Comparison of ENCODE assay signal across 31 mouse cellular contexts in the genomic region with DNA sequence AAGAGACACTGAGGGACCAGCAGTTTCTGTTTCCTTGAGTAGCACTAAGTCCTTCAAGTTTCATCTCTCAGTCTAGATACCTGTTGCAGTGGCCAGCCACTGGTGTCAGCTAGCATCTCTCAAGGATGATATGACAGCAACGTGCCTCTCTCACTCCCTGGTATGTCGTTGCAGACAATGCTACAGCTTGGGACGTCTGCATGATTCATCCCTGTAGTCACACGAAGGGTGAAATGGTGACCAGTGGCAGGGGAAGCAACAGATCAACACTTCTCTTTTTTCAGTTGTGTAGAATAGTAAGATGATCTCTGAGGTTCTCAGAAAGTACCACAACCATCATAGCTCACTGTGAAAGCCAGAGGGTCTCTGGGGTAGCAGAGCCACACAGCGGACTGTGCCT. TPM values are rescaled to one million over a fixed set of nuclear protein-coding genes. Genes with fewer than 3 reads are reported as not detected.
DNase-seq lines count a peak whose midpoint lies in the region; ATAC-seq and TF ChIP-seq lines count a peak whose summit lies in the region.
"Had no signal": no experiment of that assay in that cellular context is flagged by ENCODE, and none has a peak within 500 bp of the region (broad histone marks: within the 10 kb centered on the region; RNA-seq: fewer than 3 reads in every experiment).

No protein-coding gene starts in this region.

- no peak for TF ChIP-seq POLR2A in spleen, adult 2 months (IDR thresholded peaks at IDR 0.05; ENCODE audit: low read depth, low read length)
- TF ChIP-seq POLR2A in myocyte (IDR thresholded peaks at IDR 0.05; ENCODE audit: insufficient read length, low read depth): no peak

- H3K4me1 ChIP-seq in spleen, adult 2 months (ENCODE audit: control insufficient read depth, insufficient read depth, insufficient read length): no peaks in the 10 kb centered on the region
- H3K4me1 ChIP-seq: forebrain, embryonic 13.5 days; hindbrain, embryonic 10.5 days had no signal

- H3ac ChIP-seq in myocyte (ENCODE audit: control insufficient read depth, insufficient read length): no peak overlapping the region

- no peak for TF ChIP-seq CTCF in spleen, adult 2 months (IDR thresholded peaks at IDR 0.05; ENCODE audit: extremely low read depth, insufficient read depth, insufficient read length, insufficient replicate concordance)

- peak; percentile 46 for ATAC-seq in granulocyte monocyte progenitor cell, adult 5-6 weeks (replicated peaks; ENCODE audit: poor library complexity, severe bottlenecking)
- ATAC-seq: activated CD4-positive, CD25-positive, alpha-beta regulatory T cell, adult 4 months; forebrain, embryonic 13.5 days; hindbrain, embryonic 16.5 days; intestine, embryonic 16.5 days; midbrain, embryonic 16.5 days had no signal

- no peaks in the 10 kb centered on the region for H3K27me3 ChIP-seq in spleen, adult 2 months (ENCODE audit: control insufficient read depth, insufficient read depth, low read length)
- H3K27me3 ChIP-seq in myocyte (ENCODE audit: control insufficient read depth, insufficient read depth, insufficient read length): no peaks in the 10 kb centered on the region
- H3K27me3 ChIP-seq: forebrain, embryonic 13.5 days; limb, embryonic 12.5 days; neural tube, embryonic 15.5 days had no signal

- peak overlapping the region; percentile 55 for H3K27ac ChIP-seq in spleen, adult 2 months (ENCODE audit: insufficient read depth, low read length)
- H3K27ac ChIP-seq: forebrain, embryonic 13.5 days; hindbrain, embryonic 10.5 days; layer of hippocampus, adult 2 months; limb, embryonic 12.5 days; liver, embryonic 14.5 days; neural tube, embryonic 15.5 days had no signal

- 31% methylated on average over 5 of the region's 5 CpGs for WGBS in spleen, adult 2 months

- peak overlapping the region; percentile 20 for H3K4me2 ChIP-seq in myocyte (ENCODE audit: low read depth)
- H3K4me2 ChIP-seq: forebrain, embryonic 13.5 days; heart, embryonic 11.5 days; limb, embryonic 12.5 days; neural tube, embryonic 15.5 days had no signal

- H3K36me3 ChIP-seq in spleen, adult 2 months (ENCODE audit: control insufficient read depth, insufficient read depth, low read length): no peaks in the 10 kb centered on the region
- H3K36me3 ChIP-seq in myocyte (ENCODE audit: control insufficient read depth, insufficient read depth): no peaks in the 10 kb centered on the region
- H3K36me3 ChIP-seq: G1E; hindbrain, embryonic 10.5 days; limb, embryonic 12.5 days; neural tube, embryonic 15.5 days had no signal

- H3K79me2 ChIP-seq in myocyte (ENCODE audit: control insufficient read depth, insufficient read depth): no peaks in the 10 kb centered on the region

- H3K4me3 ChIP-seq in spleen, adult 2 months (ENCODE audit: extremely low read depth, insufficient read depth, insufficient read length): no peak overlapping the region
- H3K4me3 ChIP-seq in myocyte: no peak overlapping the region
- H3K4me3 ChIP-seq: forebrain, embryonic 13.5 days; hindbrain, embryonic 10.5 days; layer of hippocampus, adult 2 months; limb, embryonic 12.5 days; neural tube, embryonic 15.5 days had no signal

- peak; percentile 53 for DNase-seq in adrenal gland, adult 2 months
- no peak for DNase-seq in adrenal gland, adult 8-10 months
- DNase-seq in spleen, adult 2 months (ENCODE audit: low read depth in 1 of 2, low spot score in 2 of 2): no peak
- DNase-seq in spleen, postnatal 36 days (ENCODE audit: low spot score in 2 of 2): no peak
- no peak for DNase-seq in left cerebral cortex, adult 11 months (ENCODE audit: low spot score)
- DNase-seq in ovary, postnatal 14 days (ENCODE audit: low spot score): no peak
- DNase-seq: cerebellum, adult 11 months; cerebellum, postnatal 14 days; kidney, adult 9 months; kidney, postnatal 14 days; thymus, postnatal 36 days had no signal

TF ChIP-seq in myocyte, 11 proteins besides CTCF, POLR2A, EP300 and RAD21:
- TF ChIP-seq MAX (IDR thresholded peaks at IDR 0.05; ENCODE audit: low read depth) (no peak), SRF (IDR thresholded peaks at IDR 0.05; ENCODE audit: control insufficient read depth, insufficient read length, low read depth) (no peak), REST (IDR thresholded peaks at IDR 0.05; ENCODE audit: insufficient read depth, insufficient read length) (no peak), CEBPB (IDR thresholded peaks at IDR 0.05; ENCODE audit: insufficient read depth, poor library complexity, severe bottlenecking) (no peak), TCF3 (IDR thresholded peaks at IDR 0.05; ENCODE audit: insufficient read length, low read depth) (no peak), TCF12 (IDR thresholded peaks at IDR 0.05; ENCODE audit: insufficient read depth, poor library complexity, severe bottlenecking) (no peak), MYOD1 (IDR thresholded peaks at IDR 0.05; ENCODE audit: control insufficient read depth in 1 of 3, insufficient read length in 2 of 3, low read depth in 2 of 3) (no peak), USF1 (IDR thresholded peaks at IDR 0.05; ENCODE audit: low read depth) (no peak), MYOG (IDR thresholded peaks at IDR 0.05; ENCODE audit: control insufficient read depth in 1 of 3, insufficient read depth in 1 of 3, insufficient read length in 2 of 3, low read depth in 2 of 3) (no peak), E2F4 (IDR thresholded peaks at IDR 0.05; ENCODE audit: insufficient read depth) (no peak), POLR2AphosphoS2 (IDR thresholded peaks at IDR 0.05; ENCODE audit: insufficient read length, low read depth) (no peak)

RNA-seq across cellular contexts. Expression of a gene that starts 4.5 kb away (rescaled TPM):
- 10 to 100 TPM; 43.7 to 53.2 TPM for total RNA-seq in adrenal gland, adult 2 months (2021)
- 16.0 and 18.2 TPM in 2 replicates for polyA plus RNA-seq in adrenal gland, adult 2 months (2012; rRNA removed)
- 100 to 1,000 TPM in 1 of 4 experiments, 10 to 100 TPM in 3; 56.2 to 101 (median 72.2) TPM for total RNA-seq in adrenal gland, adult 8-10 months (2022)
- 16.4 and 21.0 TPM in 2 replicates for polyA plus RNA-seq in spleen, adult 2 months (2012; rRNA removed)
- 40.9 and 87.9 TPM in 2 replicates for total RNA-seq in granulocyte monocyte progenitor cell, adult 5-6 weeks (2014; fragmentation: Nextera tagmentation)
- 49.0 and 50.1 TPM in 2 replicates for total RNA-seq in granulocyte monocyte progenitor cell, adult 5-6 weeks (2017)
- polyA plus RNA-seq in myocyte (2012; fragmentation: generic; extraction: Trizol): 16.8 TPM

RNA-seq across cellular contexts. Expression of a gene that starts 40.8 kb away (rescaled TPM):
- total RNA-seq in adrenal gland, adult 2 months (2021): not detected
- not detected in 2 replicates for polyA plus RNA-seq in adrenal gland, adult 2 months (2012; rRNA removed)
- not detected for total RNA-seq in adrenal gland, adult 8-10 months (2022)
- not detected in 2 replicates for polyA plus RNA-seq in spleen, adult 2 months (2012; rRNA removed)
- total RNA-seq in granulocyte monocyte progenitor cell, adult 5-6 weeks (2014; fragmentation: Nextera tagmentation): not detected in 2 replicates
- not detected in 2 replicates for total RNA-seq in granulocyte monocyte progenitor cell, adult 5-6 weeks (2017)
- polyA plus RNA-seq in myocyte (2012; fragmentation: generic; extraction: Trizol): not detected
- total RNA-seq: adrenal gland, postnatal 14 days; G1E; gastrocnemius, adult 18-20 months; layer of hippocampus, adult 2 months; layer of hippocampus, postnatal 25 days had no signal
- polyA plus RNA-seq: activated CD4-positive, CD25-positive, alpha-beta regulatory T cell, adult 4 months; forebrain, embryonic 13.5 days; G1E; gonadal fat pad, adult 2 months; heart, embryonic 11.5 days; heart, postnatal 0 days; intestine, embryonic 16.5 days; limb, embryonic 12.5 days; liver, embryonic 14.5 days; lung, embryonic 16.5 days; midbrain, embryonic 16.5 days had no signal
